13 mouse cellular contexts compared by ENCODE assay signal in the genomic region with DNA sequence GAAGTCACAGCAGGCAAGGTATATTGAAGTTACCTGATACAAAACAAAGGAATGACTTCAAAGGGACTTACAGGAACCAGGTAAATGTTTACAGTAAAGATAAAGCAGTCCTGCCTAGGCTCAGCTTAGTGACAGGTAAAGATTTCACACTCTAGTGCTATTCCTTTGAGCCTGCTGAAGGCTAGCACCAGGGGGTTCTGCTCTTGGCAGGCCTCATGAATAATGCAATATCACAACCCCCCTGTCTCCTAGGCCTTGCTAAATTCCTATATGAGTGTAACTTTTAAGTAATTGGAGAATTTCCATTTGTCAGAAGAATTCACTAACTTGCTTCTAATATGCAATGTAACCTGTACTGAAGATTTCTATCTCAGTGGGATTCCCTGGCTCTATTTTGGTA. TPM values are rescaled to one million over a fixed set of nuclear protein-coding genes. Genes with fewer than 3 reads are reported as not detected.
"Had no signal": no experiment of that assay in that cellular context is flagged by ENCODE, and none has a peak within 500 bp of the region (broad histone marks: within the 10 kb centered on the region; RNA-seq: fewer than 3 reads in every experiment).

No protein-coding gene starts in this region.

RNA-seq across cellular contexts. Expression of gene Gm6880, which starts 36.3 kb away (rescaled TPM):
- polyA plus RNA-seq: neural tube, embryonic 13.5 days; neural tube, embryonic 14.5 days; neural tube, embryonic 15.5 days; small intestine, adult 2 months; spleen, adult 2 months; stomach, embryonic 14.5 days; stomach, embryonic 15.5 days; stomach, embryonic 16.5 days; stomach, postnatal 0 days; thymus, adult 2 months; thymus, postnatal 0 days; urinary bladder, adult 2 months had no signal

RNA-seq across cellular contexts. Expression of gene Olfr1326-ps1, which starts 57.2 kb away (rescaled TPM):
- polyA plus RNA-seq: neural tube, embryonic 13.5 days; neural tube, embryonic 14.5 days; neural tube, embryonic 15.5 days; small intestine, adult 2 months; spleen, adult 2 months; stomach, embryonic 14.5 days; stomach, embryonic 15.5 days; stomach, embryonic 16.5 days; stomach, postnatal 0 days; testis, adult 2 months; thymus, adult 2 months; thymus, postnatal 0 days; urinary bladder, adult 2 months had no signal
